Mouse (Mus musculus) olfactory bulb, adult 2 months (tissue): ENCODE results near the gene Vipr2.

Experiments
- CTCF ChIP-seq: fragments of 200-500 bp; IDR thresholded peaks from 2 replicates; pipeline ENCODE4 v1.5.1; 2012; ENCODE audit warnings: low read depth, mild to moderate bottlenecking, low read length, moderate library complexity; ENCODE audit not compliant: insufficient read depth
- POLR2A ChIP-seq: fragments of 200-500 bp; IDR thresholded peaks from 2 replicates; pipeline ENCODE4 v1.6.1; 2012; ENCODE audit warnings: mild to moderate bottlenecking, low read depth, low read length, moderate library complexity; ENCODE audit not compliant: insufficient read depth

DNA sequence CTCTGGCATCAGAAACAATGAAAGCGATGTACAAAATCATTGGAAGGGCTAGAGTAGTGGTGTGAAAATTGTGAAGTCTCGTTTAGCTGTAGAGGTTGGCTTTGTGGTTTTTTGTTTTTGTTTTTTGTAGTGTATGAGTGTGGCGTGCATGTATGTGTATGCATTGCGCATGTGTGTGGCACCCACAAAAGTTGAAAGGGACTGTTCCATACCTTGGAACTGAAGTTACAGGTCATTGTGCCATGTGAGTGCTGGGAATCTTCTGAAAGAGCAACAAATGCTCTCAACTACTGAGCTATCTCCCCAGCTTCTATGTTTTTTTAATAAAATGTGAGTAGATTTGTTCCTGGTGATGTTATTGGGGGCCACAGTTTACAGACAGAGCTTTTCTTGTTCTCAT is 14.5 kb upstream of the Vipr2 start:
- TF ChIP-seq CTCF (no peak), POLR2A (no peak)
